Mouse (Mus musculus) forebrain, embryonic 12.5 days (tissue): ENCODE data around the gene Hps1. TPM values are rescaled to one million over a fixed set of nuclear protein-coding genes. Genes with fewer than 3 reads are reported as not detected.

Experiments
- ATAC-seq: fragments of 200-750 bp; cut with Nextera tagmentation; 2 replicates; pipeline ENCODE4 v1.8.0; 2017; ENCODE audit warnings: moderate TSS enrichment; ENCODE audit not compliant: low FRiP score
- H3K27ac ChIP-seq: fragments of 300-500 bp; sonication (generic); 2 replicates; pipeline ENCODE4 v1.5.1; 2016; ENCODE audit warnings: mild to moderate bottlenecking
- H3K27me3 ChIP-seq: fragments of 300-500 bp; sonication (generic); 2 replicates; pipeline ENCODE4 v1.6.1; 2016; ENCODE audit warnings: mild to moderate bottlenecking
- H3K36me3 ChIP-seq: fragments of 300-500 bp; sonication (generic); replicated peaks from 2 replicates; pipeline ENCODE4 v1.6.1; 2016; ENCODE audit warnings: mild to moderate bottlenecking
- H3K4me1 ChIP-seq: fragments of 300-500 bp; sonication (generic); 2 replicates; pipeline ENCODE4 v1.6.1; 2016
- H3K4me2 ChIP-seq: fragments of 300-500 bp; sonication (generic); 2 replicates; pipeline ENCODE4 v1.6.1; 2016; ENCODE audit warnings: mild to moderate bottlenecking, moderate library complexity
- H3K4me3 ChIP-seq: fragments of 300-500 bp; sonication (generic); replicated peaks from 2 replicates; pipeline ENCODE4 v1.5.1; 2016; ENCODE audit warnings: mild to moderate bottlenecking
- H3K9ac ChIP-seq: fragments of 300-500 bp; sonication (generic); 2 replicates; pipeline ENCODE4 v1.6.1; 2016; ENCODE audit warnings: mild to moderate bottlenecking
- H3K9me3 ChIP-seq: fragments of 300-500 bp; sonication (generic); 2 replicates; pipeline ENCODE4 v1.6.1; 2016
- WGBS: fragments of 180-500 bp; shearing (Covaris S2); methylation state at CpG from one replicate; pipeline ENCODE4 v1.1.7; 2016; 5-methylcytosine and 5-hydroxymethylcytosine counted together
- polyA plus RNA-seq: library from polyadenylated mRNA; unstranded; fragments of >200 nt; fragmentation: Nextera tagmentation; extraction: Ambion mirVana; gene quantifications from 2 replicates; pipeline ENCODE4 v1.2.1, GENCODE M21; 2016

The Hps1 gene
- polyA plus RNA-seq, 1 experiment from 2014 or later, result 16.9 TPM

GRCm38 (mm10) chr19:42737753-42738152 is 42.0 kb downstream of the Hps1 start:
- Histone ChIP-seq H3K4me3 (no peak overlapping the region), H3K36me3 (no peaks in the 10 kb centered on the region), H3K9me3 (no peaks in the 10 kb centered on the region), H3K9ac (no peak overlapping the region), H3K4me2 (no peak overlapping the region), H3K4me1 (no peaks in the 10 kb centered on the region; the same call in 1 of the 2 replicates), H3K27me3 (peaks cover 9% of the 10 kb centered on the region; the same call in 1 of the 2 replicates), H3K27ac (no peak overlapping the region)
- no peak for ATAC-seq
- WGBS, result 71% methylated on average over 9 of the region's 9 CpGs

GRCm38 (mm10) chr19:42734982-42735381 is 44.8 kb downstream of the Hps1 start:
- Histone ChIP-seq H3K36me3 (no peaks in the 10 kb centered on the region), H3K27me3 (no peaks in the 10 kb centered on the region), H3K4me1 (no peaks in the 10 kb centered on the region; the same call in 1 of the 2 replicates), H3K9me3 (no peaks in the 10 kb centered on the region), H3K27ac (no peak overlapping the region), H3K4me2 (no peak overlapping the region), H3K4me3 (no peak overlapping the region), H3K9ac (no peak overlapping the region)
- 90% methylated on average over 5 of the region's 5 CpGs for WGBS
- no peak for ATAC-seq

GRCm38 (mm10) chr19:42727424-42727823 is 52.4 kb downstream of the Hps1 start:
- no peaks in the 10 kb centered on the region for H3K36me3 ChIP-seq
- no peaks in the 10 kb centered on the region for H3K4me1 ChIP-seq
- H3K9me3 ChIP-seq, result no peaks in the 10 kb centered on the region
- H3K27ac ChIP-seq, result no peak overlapping the region
- no peak overlapping the region for H3K4me3 ChIP-seq
- H3K4me2 ChIP-seq, result no peak overlapping the region
- ATAC-seq, result no peak
- H3K27me3 ChIP-seq, result no peaks in the 10 kb centered on the region
- no peak overlapping the region for H3K9ac ChIP-seq
- WGBS, result 90% methylated on average over 4 of the region's 4 CpGs

GRCm38 (mm10) chr19:42726766-42727165 is 53.0 kb downstream of the Hps1 start:
- no peak overlapping the region for H3K27ac ChIP-seq
- no peak overlapping the region for H3K9ac ChIP-seq
- no peaks in the 10 kb centered on the region for H3K9me3 ChIP-seq
- no peaks in the 10 kb centered on the region for H3K27me3 ChIP-seq
- 93% methylated on average over 10 of the region's 10 CpGs for WGBS
- H3K4me2 ChIP-seq, result no peak overlapping the region
- H3K4me1 ChIP-seq, result no peaks in the 10 kb centered on the region
- ATAC-seq, result no peak
- no peak overlapping the region for H3K4me3 ChIP-seq
- H3K36me3 ChIP-seq, result no peaks in the 10 kb centered on the region

- 88% methylated on average over 3 of the region's 3 CpGs for WGBS
- Histone ChIP-seq H3K4me1 (no peaks in the 10 kb centered on the region), H3K4me2 (no peak overlapping the region), H3K27ac (no peak overlapping the region), H3K4me3 (no peak overlapping the region), H3K36me3 (no peaks in the 10 kb centered on the region), H3K27me3 (no peaks in the 10 kb centered on the region), H3K9ac (no peak overlapping the region), H3K9me3 (no peaks in the 10 kb centered on the region)
- ATAC-seq, result no peak
Observed at GRCm38 (mm10) chr19:42725973-42726350, 53.8 kb downstream of the Hps1 start.

- no peak for ATAC-seq
- no peak overlapping the region for H3K27ac ChIP-seq
- H3K9me3 ChIP-seq, result no peaks in the 10 kb centered on the region
- WGBS, result 79% methylated on average over 16 of the region's 16 CpGs
- H3K4me3 ChIP-seq, result no peak overlapping the region
- H3K4me2 ChIP-seq, result no peak overlapping the region
- H3K36me3 ChIP-seq, result no peaks in the 10 kb centered on the region
- H3K4me1 ChIP-seq, result no peaks in the 10 kb centered on the region
- no peaks in the 10 kb centered on the region for H3K27me3 ChIP-seq
- no peak overlapping the region for H3K9ac ChIP-seq
Observed at GRCm38 (mm10) chr19:42725056-42725972, 54.5 kb downstream of the Hps1 start.

GRCm38 (mm10) chr19:42723302-42723701 is 56.5 kb downstream of the Hps1 start:
- ATAC-seq, result no peak
- no peak overlapping the region for H3K4me2 ChIP-seq
- no peaks in the 10 kb centered on the region for H3K27me3 ChIP-seq
- no peaks in the 10 kb centered on the region for H3K9me3 ChIP-seq
- H3K27ac ChIP-seq, result no peak overlapping the region
- no peak overlapping the region for H3K9ac ChIP-seq
- H3K4me1 ChIP-seq, result peaks cover 3% of the 10 kb centered on the region
- H3K4me3 ChIP-seq, result no peak overlapping the region
- H3K36me3 ChIP-seq, result no peaks in the 10 kb centered on the region
- 78% methylated on average over 6 of the region's 6 CpGs for WGBS

- no peak overlapping the region for H3K4me3 ChIP-seq
- no peaks in the 10 kb centered on the region for H3K27me3 ChIP-seq
- peaks cover 3% of the 10 kb centered on the region for H3K4me1 ChIP-seq
- no peak overlapping the region for H3K4me2 ChIP-seq
- no peaks in the 10 kb centered on the region for H3K9me3 ChIP-seq
- 64% methylated on average over 2 of the region's 2 CpGs for WGBS
- H3K27ac ChIP-seq, result no peak overlapping the region
- ATAC-seq, result no peak
- H3K9ac ChIP-seq, result no peak overlapping the region
- H3K36me3 ChIP-seq, result no peaks in the 10 kb centered on the region
Observed at GRCm38 (mm10) chr19:42722500-42722899, 57.3 kb downstream of the Hps1 start.

- H3K27me3 ChIP-seq, result peaks cover 5% of the 10 kb centered on the region; the same call in 1 of the 2 replicates
- H3K27ac ChIP-seq, result no peak overlapping the region
- no peaks in the 10 kb centered on the region for H3K9me3 ChIP-seq
- no peak overlapping the region for H3K4me3 ChIP-seq
- 77% methylated on average over 3 of the region's 3 CpGs for WGBS
- no peak overlapping the region for H3K4me2 ChIP-seq
- no peak for ATAC-seq
- H3K4me1 ChIP-seq, result peaks cover 3% of the 10 kb centered on the region
- no peak overlapping the region for H3K9ac ChIP-seq
- H3K36me3 ChIP-seq, result no peaks in the 10 kb centered on the region
Observed at GRCm38 (mm10) chr19:42718101-42718500, 61.7 kb downstream of the Hps1 start.

- H3K4me1 ChIP-seq, result peaks cover 3% of the 10 kb centered on the region
- H3K9ac ChIP-seq, result no peak overlapping the region
- no peak for ATAC-seq
- no peaks in the 10 kb centered on the region for H3K9me3 ChIP-seq
- no peak overlapping the region for H3K27ac ChIP-seq
- peaks cover 5% of the 10 kb centered on the region; the same call in 1 of the 2 replicates for H3K27me3 ChIP-seq
- H3K36me3 ChIP-seq, result no peaks in the 10 kb centered on the region
- no peak overlapping the region for H3K4me3 ChIP-seq
- H3K4me2 ChIP-seq, result no peak overlapping the region
- WGBS, result 75% methylated on average over 5 of the region's 5 CpGs
Observed at GRCm38 (mm10) chr19:42717668-42718067, 62.1 kb downstream of the Hps1 start.

- H3K27me3 ChIP-seq, result peaks cover 5% of the 10 kb centered on the region; the same call in 1 of the 2 replicates
- H3K4me2 ChIP-seq, result no peak overlapping the region
- H3K36me3 ChIP-seq, result no peaks in the 10 kb centered on the region
- no peak overlapping the region for H3K9ac ChIP-seq
- ATAC-seq, result no peak
- H3K27ac ChIP-seq, result no peak overlapping the region
- H3K4me3 ChIP-seq, result no peak overlapping the region
- peaks cover 3% of the 10 kb centered on the region for H3K4me1 ChIP-seq
- WGBS, result 71% methylated on average over 7 of the region's 7 CpGs
- no peaks in the 10 kb centered on the region for H3K9me3 ChIP-seq
Observed at GRCm38 (mm10) chr19:42716507-42716906, 63.3 kb downstream of the Hps1 start.

GRCm38 (mm10) chr19:42713770-42714169 is 66.0 kb downstream of the Hps1 start:
- ATAC-seq, result no peak
- WGBS, result 85% methylated on average over 9 of the region's 9 CpGs
- no peak overlapping the region for H3K27ac ChIP-seq
- no peak overlapping the region for H3K9ac ChIP-seq
- H3K4me3 ChIP-seq, result no peak overlapping the region
- no peaks in the 10 kb centered on the region for H3K36me3 ChIP-seq
- 0 out of 2 replicates have a peak, but pooled peaks cover 2% of the 10 kb centered on the region for H3K9me3 ChIP-seq
- H3K4me1 ChIP-seq, result no peaks in the 10 kb centered on the region
- H3K27me3 ChIP-seq, result peaks cover 5% of the 10 kb centered on the region; the same call in 1 of the 2 replicates
- H3K4me2 ChIP-seq, result no peak overlapping the region
